Mouse (Mus musculus): Measurements from ENCODE around the gene Thrb.

DNA sequence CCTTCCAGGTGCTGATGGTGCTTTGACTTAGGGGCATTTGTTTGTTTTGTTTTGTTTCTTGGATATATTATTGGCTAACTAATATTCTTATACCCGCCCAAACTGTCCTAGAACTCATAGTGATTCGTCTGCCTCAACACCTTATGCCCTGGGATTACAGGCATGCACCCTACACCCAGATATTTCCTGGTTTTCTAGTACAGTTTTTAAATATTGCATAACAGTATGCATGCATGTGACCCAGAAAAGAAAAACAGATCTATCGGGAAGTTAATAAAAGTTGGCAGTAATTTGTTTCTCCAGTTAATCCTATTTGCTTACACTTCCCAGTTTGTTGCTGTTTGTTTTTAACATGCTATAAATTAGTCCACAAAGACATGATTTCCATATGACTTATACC, 225.3 kb downstream of the Thrb start:
- no peak for TF ChIP-seq CTCF (IDR thresholded peaks at IDR 0.05; ENCODE audit: control insufficient read depth, insufficient read depth, low read length)
- TF ChIP-seq POLR2A (IDR thresholded peaks at IDR 0.05; ENCODE audit: borderline replicate concordance, control insufficient read depth, low read depth, low read length): no peak
